Mouse (Mus musculus) v-Abl transformed pro-B cells (cell line): Measurements from ENCODE around the gene Ick.
"Not testable (repeated sequence)": the region's sequence is repeated elsewhere in the genome, so short reads cannot be mapped to it uniquely, and the experiment has no call there.

ENCODE experiments used
- in situ Hi-C, 2 experiments: fragments of 400-800 bp; cut with MboI; formaldehyde crosslinking; loops; one replicate each; pipeline ENCODE4 v1.15.1; 2025; ENCODE audit not compliant: unreplicated experiment in 2 of 2

Gene Ick

GRCm38 (mm10) chr9:78108796-78109239 is at the start of gene Ick, which contains the start of gene Fbxo9:
Gene Ick (plus strand): TSS chr9:78109192.
Gene Fbxo9 (minus strand): TSS chr9:78109065.
- in situ Hi-C loops: loop anchor here in 1 of 2 experiments (10.0 to 25.0 kb wide), 2 partner anchors 194 to 1628 kb away; partner anchors contain the start of gene Elovl5

- in situ Hi-C loops: no loop called here
These were observed 49.4 kb upstream of the Ick start for GRCm38 (mm10) chr9:78059525-78060120.

GRCm38 (mm10) chr9:78062392-78062791 is 46.6 kb upstream of the Ick start:
- in situ Hi-C loops: no loop called here

GRCm38 (mm10) chr9:78064121-78064520 is 44.9 kb upstream of the Ick start:
- in situ Hi-C loops: no loop called here

- in situ Hi-C loops: no loop called here
These were observed 38.5 kb upstream of the Ick start for GRCm38 (mm10) chr9:78070496-78070895.

GRCm38 (mm10) chr9:78071626-78072025 is 37.4 kb upstream of the Ick start:
- in situ Hi-C loops: no loop called here

- in situ Hi-C loops: not testable (repeated sequence)
These were observed 35.7 kb upstream of the Ick start for GRCm38 (mm10) chr9:78073291-78073690.

- in situ Hi-C loops: no loop called here
These were observed 35.2 kb upstream of the Ick start for GRCm38 (mm10) chr9:78073713-78074340.

GRCm38 (mm10) chr9:78075256-78075655 is 33.7 kb upstream of the Ick start:
- in situ Hi-C loops: no loop called here

- in situ Hi-C loops: no loop called here
These were observed 30.8 kb upstream of the Ick start for GRCm38 (mm10) chr9:78078240-78078639.

- in situ Hi-C loops: no loop called here
These were observed 27.2 kb upstream of the Ick start for GRCm38 (mm10) chr9:78081835-78082234.

GRCm38 (mm10) chr9:78084341-78084740 is 24.7 kb upstream of the Ick start:
- in situ Hi-C loops: no loop called here

- in situ Hi-C loops: no loop called here
These were observed 23.2 kb upstream of the Ick start for GRCm38 (mm10) chr9:78085722-78086287.

- in situ Hi-C loops: no loop called here
These were observed 21.2 kb upstream of the Ick start for GRCm38 (mm10) chr9:78087751-78088150.

- in situ Hi-C loops: no loop called here
These were observed 20.5 kb upstream of the Ick start for GRCm38 (mm10) chr9:78088521-78088920.

- in situ Hi-C loops: no loop called here
These were observed 20.0 kb upstream of the Ick start for GRCm38 (mm10) chr9:78088971-78089370.

- in situ Hi-C loops: no loop called here
These were observed 19.1 kb upstream of the Ick start for GRCm38 (mm10) chr9:78089906-78090305.

GRCm38 (mm10) chr9:78090596-78090995 is 18.4 kb upstream of the Ick start:
- in situ Hi-C loops: no loop called here

GRCm38 (mm10) chr9:78095686-78096085 is 13.3 kb upstream of the Ick start:
- in situ Hi-C loops: no loop called here

GRCm38 (mm10) chr9:78096376-78096775 is 12.6 kb upstream of the Ick start:
- in situ Hi-C loops: no loop called here

GRCm38 (mm10) chr9:78100956-78101355 is 8.0 kb upstream of the Ick start:
- in situ Hi-C loops: loop anchor here in 1 of 2 experiments (10.0 to 25.0 kb wide), 2 partner anchors 186 to 1636 kb away; partner anchors contain the start of gene Elovl5

- in situ Hi-C loops: loop anchor here in 1 of 2 experiments (10.0 to 25.0 kb wide), 2 partner anchors 187 to 1636 kb away; partner anchors contain the start of gene Elovl5
These were observed 7.6 kb upstream of the Ick start for GRCm38 (mm10) chr9:78101431-78101830.
